Mouse (Mus musculus) CD4-positive, CD25-positive, alpha-beta regulatory T cell, adult 2 months (primary cell): ENCODE results near the gene Stx4a.
"Not testable (repeated sequence)": the region's sequence is repeated elsewhere in the genome, so short reads cannot be mapped to it uniquely, and the experiment has no call there.

ENCODE experiments used
- DNase-seq: peaks from one replicate; pipeline ENCODE4 v3.0.0-alpha.2; 2012; ENCODE audit warnings: low read depth, low spot score

Stx4a gene

GRCm38 (mm10) chr7:127814241-127814921 lies 9.7 kb upstream of the Stx4a start:
- DNase-seq, result no peak

GRCm38 (mm10) chr7:127815116-127815665 lies 8.9 kb upstream of the Stx4a start:
- DNase-seq, result no peak

GRCm38 (mm10) chr7:127815954-127816821 lies 7.9 kb upstream of the Stx4a start:
- peak; percentile 41 for DNase-seq

- DNase-seq, result no peak
These were observed 7.0 kb upstream of the Stx4a start for GRCm38 (mm10) chr7:127817053-127817452.

GRCm38 (mm10) chr7:127817776-127818175 lies 6.3 kb upstream of the Stx4a start:
- no peak for DNase-seq

GRCm38 (mm10) chr7:127820836-127821509 lies 3.1 kb upstream of the Stx4a start:
- DNase-seq, result no peak

GRCm38 (mm10) chr7:127822494-127822893 lies 1.6 kb upstream of the Stx4a start:
- DNase-seq, result no peak

GRCm38 (mm10) chr7:127823236-127824171 lies 590 bp upstream of the Stx4a start:
- no peak for DNase-seq

- no peak for DNase-seq
These were observed 11.5 kb downstream of the Stx4a start for GRCm38 (mm10) chr7:127835550-127835949.

- no peak for DNase-seq
These were observed 13.4 kb downstream of the Stx4a start for GRCm38 (mm10) chr7:127837473-127837872.

- DNase-seq, result not testable (repeated sequence)
These were observed 13.8 kb downstream of the Stx4a start for GRCm38 (mm10) chr7:127837878-127838277.

- DNase-seq, result not testable (repeated sequence)
These were observed 15.9 kb downstream of the Stx4a start for GRCm38 (mm10) chr7:127840031-127840430.

- peak; percentile 69 for DNase-seq
These were observed 16.8 kb downstream of the Stx4a start for GRCm38 (mm10) chr7:127840886-127841285.

GRCm38 (mm10) chr7:127841340-127842000 lies 17.4 kb downstream of the Stx4a start:
- peak; percentile 94 for DNase-seq

- peak; percentile 89 for DNase-seq
These were observed 18.1 kb downstream of the Stx4a start for GRCm38 (mm10) chr7:127842001-127842718.

- DNase-seq, result no peak
These were observed 26.1 kb downstream of the Stx4a start for GRCm38 (mm10) chr7:127849973-127850875.

- no peak for DNase-seq
These were observed 26.8 kb downstream of the Stx4a start for GRCm38 (mm10) chr7:127850906-127851305.

GRCm38 (mm10) chr7:127858258-127858657 lies 34.2 kb downstream of the Stx4a start:
- no peak for DNase-seq

- DNase-seq, result no peak
These were observed 42.3 kb downstream of the Stx4a start for GRCm38 (mm10) chr7:127866434-127866833.
